Mouse (Mus musculus): ENCODE results near the gene Aamdc. TPM values are rescaled to one million over a fixed set of nuclear protein-coding genes. Genes with fewer than 3 reads are reported as not detected.

Aamdc gene
- 10 to 100 TPM; 10.8 to 62.5 TPM for polyA plus RNA-seq (2012; fragmentation: generic; extraction: Trizol)

DNA sequence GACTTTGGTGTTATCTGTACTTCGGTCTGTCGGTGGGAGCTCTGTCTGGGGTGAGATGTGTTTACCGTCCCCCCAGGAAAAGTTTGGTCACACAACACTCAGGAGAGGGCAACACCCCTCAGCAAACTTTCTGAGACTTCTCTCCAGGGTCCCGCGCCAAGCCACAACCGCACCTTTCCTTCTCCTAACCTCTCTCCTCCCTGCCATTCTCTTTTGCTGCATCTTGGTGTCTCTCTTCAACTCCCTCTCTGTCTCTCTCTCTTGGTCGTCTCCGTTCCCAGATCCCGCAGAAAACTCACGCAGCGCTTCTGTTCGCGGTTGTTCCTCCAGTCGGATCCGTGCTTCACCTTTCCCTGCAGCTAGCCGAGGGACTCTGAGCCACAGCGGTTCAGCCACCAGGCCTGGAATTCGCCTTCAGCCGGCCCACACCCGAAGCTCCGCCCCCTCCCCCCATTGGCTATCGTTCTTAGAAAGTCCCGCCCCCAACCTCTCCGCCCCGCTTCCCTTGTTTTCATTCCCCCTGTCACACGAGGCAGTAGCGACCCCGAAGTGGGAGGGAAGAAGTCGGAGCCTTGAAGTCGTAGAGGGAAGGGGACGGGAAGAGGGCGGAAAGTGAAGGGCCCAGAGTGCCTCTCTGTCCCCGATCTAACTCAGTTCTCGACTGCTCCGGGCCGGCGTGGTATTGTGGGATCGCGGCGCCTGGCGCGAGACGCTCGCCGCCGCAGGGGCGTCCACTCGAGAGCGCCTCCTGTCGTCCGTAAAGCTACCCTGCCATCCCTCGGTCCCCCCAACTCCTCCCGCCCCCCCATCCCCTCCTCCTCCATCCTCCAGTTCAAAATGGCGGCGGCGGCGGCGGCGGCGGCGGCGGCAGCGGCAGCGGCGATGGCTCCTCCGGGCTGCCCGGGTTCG is at the start of gene Aamdc, which contains the start of gene Rsf1:
Gene Aamdc (minus strand): TSS at position 431 of the 909 bp plus-strand sequence.
Gene Rsf1 (plus strand): TSS at position 823 of the 909 bp plus-strand sequence.

Other genes with a start within 250 kb of the Aamdc start
- gene Usp35, start 247.5 kb downstream of the Aamdc start, polyA plus RNA-seq (2012; fragmentation: generic; extraction: Trizol), result 1 to 10 TPM in 1 of 2 experiments, under 1 TPM in 1; 0.53 to 3.9 TPM
- gene Kctd21, start 247.2 kb downstream of the Aamdc start, polyA plus RNA-seq (2012; fragmentation: generic; extraction: Trizol), result 1 to 10 TPM in 1 of 2 experiments, under 1 TPM in 1; 0.69 to 3.2 TPM
- gene Alg8, start 207.9 kb downstream of the Aamdc start, polyA plus RNA-seq (2012; fragmentation: generic; extraction: Trizol), result 10 to 100 TPM in 1 of 2 experiments, 1 to 10 TPM in 1; 6.0 to 10.5 TPM
- 100 to 1,000 TPM in 1 of 2 experiments, 10 to 100 TPM in 1; 85.0 to 139 TPM for gene Ndufc2, start 179.5 kb downstream of the Aamdc start, polyA plus RNA-seq (2012; fragmentation: generic; extraction: Trizol)
- gene Thrsp, start 161.8 kb downstream of the Aamdc start, polyA plus RNA-seq (2012; fragmentation: generic; extraction: Trizol), result under 1 TPM in 1 of 2 experiments, not detected in 1; 0.04 TPM
- gene Kctd14, start 128.2 kb downstream of the Aamdc start, polyA plus RNA-seq (2012; fragmentation: generic; extraction: Trizol), result not detected
- gene Ints4, start 98.5 kb downstream of the Aamdc start, polyA plus RNA-seq (2012; fragmentation: generic; extraction: Trizol), result 10 to 100 TPM; 10.1 to 31.8 TPM
- gene Rsf1, start 392 bp upstream of the Aamdc start, polyA plus RNA-seq (2012; fragmentation: generic; extraction: Trizol), result 1 to 10 TPM in 1 of 2 experiments, under 1 TPM in 1; 0.76 to 3.6 TPM
- 10 to 100 TPM; 29.2 to 38.9 TPM for gene Clns1a, start 117.1 kb upstream of the Aamdc start, polyA plus RNA-seq (2012; fragmentation: generic; extraction: Trizol)
- under 1 TPM; 0.33 to 0.86 TPM for gene Aqp11, start 158.8 kb upstream of the Aamdc start, polyA plus RNA-seq (2012; fragmentation: generic; extraction: Trizol)
- 10 to 100 TPM; 25.3 to 33.9 TPM for gene Pak1, start 209.0 kb upstream of the Aamdc start, polyA plus RNA-seq (2012; fragmentation: generic; extraction: Trizol)